Mouse (Mus musculus): Measurements from ENCODE around the gene Dpp7.

Gene Dpp7

GRCm38 (mm10) chr2:25310969-25311368 is 45.2 kb downstream of the Dpp7 start:
- no peak for DNase-seq (ENCODE audit: low spot score in 2 of 2)

GRCm38 (mm10) chr2:25310180-25310579 is 46.0 kb downstream of the Dpp7 start:
- DNase-seq (ENCODE audit: low spot score in 2 of 2), result no peak

GRCm38 (mm10) chr2:25305587-25306359 is 50.4 kb downstream of the Dpp7 start:
- no peak for DNase-seq (ENCODE audit: low spot score in 2 of 2)

GRCm38 (mm10) chr2:25304657-25305541 is 51.3 kb downstream of the Dpp7 start:
- DNase-seq (ENCODE audit: low spot score in 2 of 2), result no peak

- no peak for DNase-seq (ENCODE audit: low spot score in 2 of 2)
These were observed 52.1 kb downstream of the Dpp7 start for GRCm38 (mm10) chr2:25303931-25304656.

GRCm38 (mm10) chr2:25303452-25303851 is 52.7 kb downstream of the Dpp7 start:
- DNase-seq (ENCODE audit: low spot score in 2 of 2), result no peak
